Mouse (Mus musculus): ENCODE data around the gene Irx4.

Irx4 gene

GRCm38 (mm10) chr13:73270451-73271081 lies 10.3 kb downstream of the Irx4 start:
- DNase-seq = no peak

GRCm38 (mm10) chr13:73271336-73272242 lies 11.3 kb downstream of the Irx4 start:
- no peak for DNase-seq

GRCm38 (mm10) chr13:73272794-73273282 lies 12.6 kb downstream of the Irx4 start:
- DNase-seq = no peak

DNA sequence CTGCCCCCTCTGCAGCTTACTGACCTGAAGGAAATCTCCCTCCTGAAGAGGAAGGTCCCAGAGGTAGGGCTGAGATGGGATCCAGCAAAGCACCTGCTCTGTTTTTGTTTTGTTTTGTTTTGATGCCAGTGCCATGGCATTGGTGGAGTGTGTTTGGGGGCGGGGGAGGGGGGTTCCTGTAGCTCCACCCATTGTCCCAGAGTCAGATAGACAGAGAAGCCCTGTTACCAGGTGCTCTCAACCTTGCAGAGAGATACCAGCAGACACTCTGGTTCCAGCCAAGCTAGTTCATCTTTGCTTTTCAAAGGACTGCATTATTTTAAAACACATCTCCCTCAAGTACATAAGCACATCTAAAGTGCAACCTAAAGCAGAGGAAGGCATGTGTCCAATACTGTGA lies 13.3 kb downstream of the Irx4 start:
- no peak for DNase-seq

DNA sequence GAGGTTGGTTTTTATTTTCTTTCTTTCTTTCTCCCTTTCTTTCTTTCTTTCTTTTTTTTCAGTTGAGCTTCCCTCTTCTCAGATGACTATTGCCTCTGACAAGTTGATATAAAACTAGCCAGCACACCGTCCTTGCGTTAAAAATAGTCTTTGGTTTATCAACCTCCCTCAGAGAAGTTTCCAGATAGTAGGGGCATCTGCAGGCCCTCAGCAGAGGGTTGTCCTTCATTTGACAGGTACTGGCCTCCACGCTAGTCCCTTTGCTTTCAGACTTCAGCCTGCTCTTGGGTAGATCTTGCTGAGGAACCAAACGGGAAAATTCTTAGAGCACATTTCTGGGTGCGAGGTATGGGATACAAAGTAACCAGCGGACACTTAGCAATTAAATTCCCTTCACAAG lies 17.1 kb downstream of the Irx4 start:
- peak; percentile 92 for DNase-seq

GRCm38 (mm10) chr13:73277797-73278196 lies 17.5 kb downstream of the Irx4 start:
- no peak for DNase-seq

DNA sequence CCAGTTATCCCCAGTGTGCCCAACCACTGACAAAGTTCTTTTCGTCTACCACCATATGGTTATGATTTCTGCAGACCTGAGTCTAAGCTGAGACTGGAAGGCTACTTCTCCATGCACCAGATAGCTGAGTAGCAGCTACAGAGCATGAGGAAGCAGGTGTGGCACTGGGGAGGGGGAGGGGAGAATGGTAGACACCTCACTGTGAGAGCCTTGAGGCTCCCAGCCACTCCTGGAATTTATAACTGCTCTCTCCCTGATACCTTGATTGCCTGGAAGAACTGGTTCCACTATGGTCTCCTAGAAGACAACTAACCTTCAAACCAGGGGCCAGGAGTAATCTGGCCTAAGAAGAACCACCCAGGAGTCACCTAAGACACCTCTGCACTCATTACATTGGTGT lies 18.9 kb downstream of the Irx4 start:
- no peak for DNase-seq

DNA sequence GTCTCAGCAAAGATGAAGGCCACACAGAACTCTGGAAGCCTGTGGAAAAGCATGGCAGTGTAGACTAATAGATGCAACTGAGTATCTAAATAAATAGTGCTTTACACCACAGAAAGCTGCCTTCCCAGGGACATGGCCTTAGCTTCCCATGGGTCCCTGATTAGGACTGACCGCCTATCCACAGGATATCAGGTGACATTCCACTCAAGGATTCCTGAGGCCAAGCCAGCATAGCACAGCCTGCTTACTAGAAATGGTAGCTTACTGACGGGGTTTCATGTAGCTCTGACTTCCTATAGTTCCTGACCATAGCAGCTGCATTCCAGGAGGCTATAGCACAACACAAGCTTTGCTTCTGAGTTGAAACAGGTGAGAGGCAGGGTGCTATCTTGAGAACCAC lies 22.1 kb downstream of the Irx4 start:
- DNase-seq = no peak

GRCm38 (mm10) chr13:73283534-73283933 lies 23.3 kb downstream of the Irx4 start:
- DNase-seq = peak; percentile 91

- peak; percentile 98 for DNase-seq
These were observed 29.9 kb downstream of the Irx4 start for GRCm38 (mm10) chr13:73290206-73290605.

DNA sequence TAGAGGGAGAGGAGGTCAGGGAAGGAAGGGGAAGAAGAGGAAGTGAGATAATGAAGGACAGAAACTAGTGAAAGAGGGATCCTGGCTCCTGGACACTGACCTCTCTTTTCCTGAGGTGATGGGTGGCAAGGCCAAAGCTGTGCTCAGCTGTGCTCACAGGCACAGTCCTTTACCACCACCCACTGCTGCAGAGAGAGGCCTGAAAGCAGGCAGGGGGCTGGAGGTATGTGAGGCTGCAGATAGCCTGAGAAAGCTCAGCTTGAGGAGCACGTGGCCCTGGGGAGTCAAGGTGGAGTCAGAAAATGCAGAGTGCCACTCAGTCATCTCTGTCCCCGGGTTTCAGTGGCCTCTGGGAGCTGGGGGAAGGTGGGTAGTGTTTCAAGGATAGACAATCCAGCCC lies 30.8 kb downstream of the Irx4 start:
- no peak for DNase-seq

GRCm38 (mm10) chr13:73298717-73299116 lies 38.4 kb downstream of the Irx4 start:
- DNase-seq = no peak

- DNase-seq = no peak
These were observed 39.0 kb downstream of the Irx4 start for GRCm38 (mm10) chr13:73299322-73299721.

DNA sequence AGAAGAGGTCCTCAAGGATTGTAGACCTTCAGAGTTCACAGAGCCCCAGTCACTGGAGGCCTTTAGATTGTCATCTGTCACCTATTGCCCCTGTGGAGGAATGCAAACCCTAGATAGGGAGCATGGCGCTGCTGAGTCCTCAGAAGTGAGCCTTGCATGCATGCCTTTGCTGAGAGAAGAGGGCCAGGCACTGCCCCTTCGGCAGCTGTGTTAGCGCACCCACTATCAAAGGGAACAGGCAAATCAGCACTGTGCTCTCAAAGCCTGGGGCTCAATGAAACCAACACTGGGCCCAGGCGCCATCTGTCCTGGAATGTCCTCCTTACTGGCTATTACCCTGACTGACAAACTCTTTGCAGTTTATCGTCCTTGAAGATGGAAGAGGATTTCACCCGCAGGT lies 44.5 kb downstream of the Irx4 start:
- no peak for DNase-seq

DNA sequence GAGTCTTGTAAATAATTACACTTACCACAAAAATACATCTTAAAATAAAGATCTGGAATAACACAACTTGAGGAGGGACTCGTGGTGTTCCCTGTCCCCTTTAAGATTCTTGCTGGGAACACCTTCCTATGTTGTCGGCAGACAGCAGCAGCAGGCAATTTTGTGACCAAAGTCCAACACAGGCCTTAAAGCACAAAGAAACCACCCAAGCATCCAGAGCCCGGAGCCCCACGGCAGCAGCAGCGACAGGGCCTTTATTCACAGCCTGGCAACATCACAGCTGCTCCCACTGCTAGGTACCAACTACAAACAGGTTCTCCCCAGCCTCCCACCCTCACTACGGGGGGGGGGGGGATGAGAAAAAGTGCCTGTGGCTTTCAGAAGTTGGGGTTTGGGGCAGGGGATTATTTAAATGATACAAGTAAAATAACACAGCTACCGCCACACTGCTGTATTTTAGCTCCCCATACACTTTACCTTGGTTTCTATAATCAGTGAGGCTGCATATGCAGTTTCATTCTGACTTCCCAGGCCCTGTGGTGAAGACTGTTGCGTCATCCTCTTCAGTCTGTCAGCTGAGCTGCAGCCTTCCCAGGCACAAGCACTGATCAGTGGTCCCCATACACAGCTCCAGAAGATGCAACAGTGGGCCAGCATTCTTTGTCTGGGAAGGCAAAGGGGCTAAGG lies 45.3 kb downstream of the Irx4 start:
- no peak for DNase-seq

DNA sequence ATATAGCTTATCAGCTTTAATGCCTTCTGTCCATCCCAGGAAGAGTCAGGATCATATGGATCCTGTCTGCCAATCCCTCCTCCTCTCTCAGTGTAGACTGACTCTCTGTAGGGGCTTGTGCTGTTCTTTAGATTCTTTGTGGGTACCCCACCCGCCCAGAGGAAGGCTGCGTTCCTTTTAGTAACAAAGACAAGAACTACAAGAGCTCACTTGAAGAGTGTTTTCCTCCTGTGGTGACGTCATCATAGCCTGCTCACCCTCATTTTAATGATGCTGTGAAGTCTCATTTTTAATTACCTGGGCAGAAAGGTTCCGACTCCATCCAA lies 45.8 kb downstream of the Irx4 start:
- no peak for DNase-seq

DNA sequence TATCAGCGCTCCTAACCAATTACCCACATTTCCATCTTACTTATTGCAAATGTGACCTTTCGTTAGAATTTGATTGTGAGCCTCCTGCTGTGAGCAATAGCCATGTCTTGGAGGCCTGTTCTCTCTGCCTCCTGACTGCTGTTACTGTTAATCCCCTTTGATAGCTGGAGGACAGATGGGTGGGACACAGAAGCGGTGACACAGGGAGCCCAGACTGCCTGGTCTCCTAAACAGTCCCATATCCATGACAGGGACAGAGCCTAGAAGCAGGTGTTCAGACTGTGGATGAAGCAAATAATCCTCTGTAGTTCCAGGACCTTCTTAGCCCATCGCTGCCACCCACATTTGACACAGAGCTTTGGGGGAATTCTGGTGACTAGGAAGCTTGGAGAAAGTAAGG lies 46.2 kb downstream of the Irx4 start:
- no peak for DNase-seq

GRCm38 (mm10) chr13:73310183-73310929 lies 50.1 kb downstream of the Irx4 start:
- DNase-seq = no peak
